Mouse (Mus musculus) CD8-positive naive resting alpha-beta T cell, adult 57 days (primary cell): ENCODE results near the gene Gm13084. TPM values are rescaled to one million over a fixed set of nuclear protein-coding genes. Genes with fewer than 3 reads are reported as not detected.

ENCODE experiments used
- total RNA-seq: library from RNA; stranded (reverse); gene quantifications from one replicate; pipeline ENCODE4 v1.2.4, GENCODE M21; 2023

The Gm13084 gene
- not detected for total RNA-seq

GRCm38 (mm10) chr4:143815993-143816392 lies at the start of gene Gm13084:
TSS of gene Gm13084 (minus strand) at chr4:143816093.

GRCm38 (mm10) chr4:143846197-143846596 lies 30.3 kb upstream of the Gm13084 start, which contains the start of gene Gm13103:
TSS of gene Gm13103 (plus strand) at chr4:143846497.

GRCm38 (mm10) chr4:143789052-143789451 lies 26.8 kb downstream of the Gm13084 start, which contains the start of gene Gm13023:
TSS of gene Gm13023 (plus strand) at chr4:143789352.

Other genes with a start within 250 kb of the Gm13084 start
- not detected for gene Gm13083, start 201.1 kb downstream of the Gm13084 start, total RNA-seq
- not detected for gene Gm13088, start 158.8 kb downstream of the Gm13084 start, total RNA-seq
- not detected for gene Gm13089, start 113.4 kb downstream of the Gm13084 start, total RNA-seq
- gene Gm13078, start 96.6 kb downstream of the Gm13084 start, total RNA-seq = not detected
- not detected for gene Gm13023, start 26.7 kb downstream of the Gm13084 start, total RNA-seq
- gene Gm13103, start 30.4 kb upstream of the Gm13084 start, total RNA-seq = not detected
- not detected for gene Pramef6, start 84.3 kb upstream of the Gm13084 start, total RNA-seq
- not detected for gene Pramef25, start 134.9 kb upstream of the Gm13084 start, total RNA-seq
- not detected for gene Gm13101, start 150.9 kb upstream of the Gm13084 start, total RNA-seq
- gene Pramef17, start 178.3 kb upstream of the Gm13084 start, total RNA-seq = not detected
- gene Pramel4, start 243.0 kb upstream of the Gm13084 start, total RNA-seq = not detected